Mouse (Mus musculus) liver, postnatal 0 days (tissue): ENCODE measurements around the gene Ehd4.

Experiments
- CTCF ChIP-seq: sonication (generic); IDR thresholded peaks from 2 replicates; pipeline ENCODE4 v1.5.1; 2016; ENCODE audit warnings: antibody characterized with exemption, low read depth
- EP300 ChIP-seq: IDR thresholded peaks from 2 replicates; pipeline ENCODE4 v1.6.1; 2016; ENCODE audit warnings: antibody characterized with exemption, low read depth, mild to moderate bottlenecking

DNA sequence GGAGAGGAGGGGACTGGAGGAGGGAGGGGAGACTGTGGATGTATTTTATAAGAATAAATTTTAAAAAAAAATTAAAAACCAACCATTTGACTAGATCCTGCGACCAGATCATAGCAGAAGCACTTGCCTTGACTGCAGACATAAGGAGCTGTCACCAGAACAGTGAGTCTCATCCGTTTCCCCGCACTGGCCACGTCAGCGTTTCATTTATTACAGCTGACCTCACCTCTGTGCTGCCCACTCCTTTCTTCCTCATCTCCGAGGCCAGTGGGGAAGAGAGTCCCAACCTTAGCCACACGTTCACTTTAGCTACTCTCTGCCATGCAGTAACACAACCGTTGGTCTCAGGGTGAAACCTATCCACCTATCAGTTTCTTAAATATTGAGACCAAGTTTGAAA, 58.2 kb downstream of the Ehd4 start:
- TF ChIP-seq CTCF (no peak), EP300 (no peak)
